Mouse (Mus musculus) intestine, embryonic 16.5 days (tissue): ENCODE measurements around the gene Arl4c. TPM values are rescaled to one million over a fixed set of nuclear protein-coding genes. Genes with fewer than 3 reads are reported as not detected.

Source experiments
- polyA plus RNA-seq: library from polyadenylated mRNA; unstranded; fragments of >200 nt; fragmentation: Nextera tagmentation; extraction: Ambion mirVana; gene quantifications from 2 replicates; pipeline ENCODE4 v1.2.1, GENCODE M21; 2015

Gene Arl4c
- polyA plus RNA-seq, 1 experiment from 2014 or later = 3.5 TPM

Other genes with a start within 250 kb of the Arl4c start
- not detected in 2 replicates for gene Glrp1, start 192.2 kb downstream of the Arl4c start, polyA plus RNA-seq